Mouse (Mus musculus) central nervous system, embryonic 14 days (tissue): ENCODE data around the gene Gm11549. TPM values are rescaled to one million over a fixed set of nuclear protein-coding genes. Genes with fewer than 3 reads are reported as not detected.

Source experiments
- polyA plus RNA-seq: library from polyadenylated mRNA; depleted of rRNA; stranded (reverse); fragments of >200 nt; gene quantifications from 2 replicates; pipeline ENCODE4 v1.2.3, GENCODE M21; 2012; rRNA removed

The Gm11549 gene
- 0.34 and 0.73 TPM in 2 replicates for polyA plus RNA-seq

GRCm38 (mm10) chr3:36521073-36522060 is at the start of gene Gm11549:
Gm11549 (minus strand) TSS chr3:36521813.

GRCm38 (mm10) chr3:36552406-36553047 is 30.9 kb upstream of the Gm11549 start, which contains the start of gene Exosc9:
Exosc9 (plus strand) TSS chr3:36552606.

GRCm38 (mm10) chr3:36475532-36476087 is 46.0 kb downstream of the Gm11549 start, which contains the start of the genes Anxa5 and 1810062G17Rik:
Anxa5 (minus strand) TSS chr3:36475894.
1810062G17Rik (plus strand) TSS chr3:36475937.

Other genes with a start within 250 kb of the Gm11549 start
- 61.3 and 140 TPM in 2 replicates for gene Anxa5, start 45.9 kb downstream of the Gm11549 start, polyA plus RNA-seq
- 0.33 and 0.76 TPM in 2 replicates for gene 1810062G17Rik, start 45.9 kb downstream of the Gm11549 start, polyA plus RNA-seq
- 44.9 and 46.2 TPM in 2 replicates for gene Exosc9, start 30.8 kb upstream of the Gm11549 start, polyA plus RNA-seq
- gene Ccna2, start 50.3 kb upstream of the Gm11549 start, polyA plus RNA-seq = 62.1 and 80.4 TPM in 2 replicates
- gene Bbs7, start 91.7 kb upstream of the Gm11549 start, polyA plus RNA-seq = 16.6 and 18.6 TPM in 2 replicates
- 10.3 and 10.9 TPM in 2 replicates for gene Trpc3, start 168.4 kb upstream of the Gm11549 start, polyA plus RNA-seq